Mouse (Mus musculus) stomach, postnatal 0 days (tissue): ENCODE results near the gene Gm3233.

Experiments used
- CTCF ChIP-seq: IDR thresholded peaks from 2 replicates; pipeline ENCODE4 v1.5.1; 2016; ENCODE audit warnings: antibody characterized with exemption, low read depth, mild to moderate bottlenecking, moderate library complexity
- EP300 ChIP-seq: optimal IDR thresholded peaks from 2 replicates; pipeline ENCODE3; 2016; ENCODE audit warnings: antibody characterized with exemption

- TF ChIP-seq CTCF (no peak), EP300 (no peak)
These were observed 44.6 kb upstream of the Gm3233 start for GRCm38 (mm10) chr10:77804095-77804494.
